Mouse (Mus musculus) midbrain, embryonic 11.5 days (tissue): ENCODE results near the gene Ngrn. TPM values are rescaled to one million over a fixed set of nuclear protein-coding genes. Genes with fewer than 3 reads are reported as not detected.

Experiments
- ATAC-seq: fragments of 200-750 bp; cut with Nextera tagmentation; 2 replicates; pipeline ENCODE4 v1.8.0; 2017; ENCODE audit warnings: moderate TSS enrichment, moderate library complexity; ENCODE audit not compliant: low FRiP score
- DNase-seq: peaks from one replicate; pipeline ENCODE4 v3.0.0; 2015; ENCODE audit warnings: low spot score; ENCODE audit errors: missing footprints
- H3K27ac ChIP-seq: fragments of 300-500 bp; sonication (generic); 2 replicates; pipeline ENCODE4 v1.5.1; 2014; ENCODE audit warnings: low read depth, low read length
- H3K27me3 ChIP-seq: fragments of 300-500 bp; sonication (generic); 2 replicates; pipeline ENCODE4 v1.6.1; 2014; ENCODE audit warnings: mild to moderate bottlenecking, low read length, moderate library complexity, mixed read lengths; ENCODE audit not compliant: control insufficient read depth, insufficient read depth
- H3K36me3 ChIP-seq: fragments of 300-500 bp; sonication (generic); 2 replicates; pipeline ENCODE4 v1.6.1; 2014; ENCODE audit warnings: mild to moderate bottlenecking, low read length, moderate library complexity, mixed read lengths; ENCODE audit not compliant: control insufficient read depth, insufficient read depth
- H3K4me1 ChIP-seq: fragments of 300-500 bp; sonication (generic); 2 replicates; pipeline ENCODE4 v1.6.1; 2014; ENCODE audit warnings: low read length; ENCODE audit not compliant: control insufficient read depth, insufficient read depth
- H3K4me2 ChIP-seq: fragments of 300-500 bp; sonication (generic); 2 replicates; pipeline ENCODE4 v1.6.1; 2014; ENCODE audit warnings: mild to moderate bottlenecking, moderate library complexity
- H3K4me3 ChIP-seq: fragments of 300-500 bp; sonication (generic); 2 replicates; pipeline ENCODE4 v1.5.1; 2014; ENCODE audit warnings: low read depth, low read length
- H3K9ac ChIP-seq: fragments of 300-500 bp; sonication (generic); 2 replicates; pipeline ENCODE4 v1.6.1; 2014; ENCODE audit warnings: low read length
- H3K9me3 ChIP-seq: fragments of 300-500 bp; sonication (generic); 2 replicates; pipeline ENCODE4 v1.6.1; 2016; ENCODE audit warnings: low read length; ENCODE audit not compliant: control insufficient read depth
- WGBS: fragments of 180-500 bp; shearing (Covaris S2); extraction: QIAGEN DNeasy Blood & Tissue Kit; methylation state at CpG from one replicate; pipeline ENCODE4 v1.1.7; 2014; 5-methylcytosine and 5-hydroxymethylcytosine counted together
- polyA plus RNA-seq: library from polyadenylated mRNA; unstranded; fragments of >200 nt; fragmentation: Nextera tagmentation; extraction: Ambion mirVana; gene quantifications from 2 replicates; pipeline ENCODE4 v1.2.1, GENCODE M21; 2014

The Ngrn gene
- polyA plus RNA-seq, 1 experiment from 2014 or later: 53.1 TPM

DNA sequence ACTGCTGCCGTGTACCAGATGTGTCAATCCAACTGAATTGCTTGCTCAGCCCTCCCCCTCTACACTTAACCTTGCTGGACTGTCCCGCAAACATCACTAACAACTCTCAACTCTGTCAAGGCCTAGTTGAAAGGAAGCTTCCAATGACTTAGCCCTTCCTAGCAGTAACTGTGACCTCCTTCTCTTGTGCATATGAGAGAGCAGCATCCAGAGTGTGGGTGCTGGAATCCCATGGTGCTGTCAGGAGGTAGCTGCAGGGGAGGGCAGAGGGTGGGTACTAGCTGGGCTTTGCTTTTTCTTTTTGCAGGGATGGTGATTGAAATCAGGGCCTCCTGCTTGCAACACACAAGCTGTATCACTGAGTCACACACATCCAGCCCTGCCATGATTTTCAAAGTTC lies 12.4 kb downstream of the Ngrn start:
- WGBS: 93% methylated on average over 2 of the region's 2 CpGs
- DNase-seq (no peak), ATAC-seq (no peak)
- Histone ChIP-seq H3K27ac (no peak overlapping the region), H3K4me2 (no peak overlapping the region), H3K9ac (no peak overlapping the region), H3K27me3 (no peaks in the 10 kb centered on the region), H3K36me3 (peaks cover 25% of the 10 kb centered on the region), H3K9me3 (peaks cover 14% of the 10 kb centered on the region), H3K4me1 (peaks cover 11% of the 10 kb centered on the region), H3K4me3 (no peak overlapping the region)

DNA sequence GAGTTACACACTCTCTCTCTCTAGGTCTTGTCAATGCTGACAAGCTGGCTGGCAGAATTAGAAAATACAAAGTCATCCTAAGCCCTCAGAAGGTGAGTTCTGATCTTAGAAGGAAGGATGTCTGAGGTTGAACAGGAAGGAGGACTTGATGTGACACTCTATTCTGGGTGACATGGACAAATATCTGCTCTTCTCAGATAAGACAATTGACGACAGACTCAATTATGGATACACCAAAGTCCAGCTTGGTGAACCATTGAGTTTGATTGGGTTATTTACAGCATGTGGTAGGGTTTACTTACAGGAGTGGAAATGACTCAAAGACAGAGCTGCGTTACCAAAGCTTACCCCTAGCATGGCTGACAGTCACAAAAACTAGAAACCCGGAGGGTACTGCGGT lies 15.4 kb downstream of the Ngrn start:
- H3K36me3 ChIP-seq: peaks cover 25% of the 10 kb centered on the region
- WGBS: 91% methylated on average over 4 of the region's 4 CpGs
- no peak for ATAC-seq

DNA sequence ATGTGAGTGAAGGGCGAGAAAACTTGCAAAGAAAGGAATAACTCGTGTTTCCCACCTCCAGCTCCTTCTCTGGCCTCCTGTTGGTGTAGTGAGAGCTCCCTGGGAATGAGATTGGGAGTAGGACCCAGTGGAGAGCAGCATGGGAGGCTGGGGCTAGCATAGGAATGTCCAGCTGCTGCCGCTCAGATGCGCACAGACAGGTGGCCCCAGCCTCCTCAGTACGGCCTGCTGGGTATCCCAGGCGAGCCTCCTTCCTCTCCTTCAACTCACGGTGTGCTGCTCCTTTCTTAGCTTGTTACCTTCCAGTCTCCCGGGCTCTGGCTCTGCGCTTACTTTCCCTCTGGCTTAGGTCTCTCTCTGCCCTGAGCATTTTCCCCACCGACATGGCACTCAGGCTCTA lies 19.0 kb downstream of the Ngrn start:
- no peak overlapping the region for H3K4me2 ChIP-seq
- no peaks in the 10 kb centered on the region for H3K27me3 ChIP-seq
- no peak overlapping the region for H3K9ac ChIP-seq
- WGBS: 86% methylated on average over 10 of the region's 10 CpGs
- DNase-seq: no peak
- peaks cover 3% of the 10 kb centered on the region; the same call in 1 of the 2 replicates for H3K9me3 ChIP-seq
- peaks cover 8% of the 10 kb centered on the region for H3K36me3 ChIP-seq
- no peak for ATAC-seq
- no peaks in the 10 kb centered on the region for H3K4me1 ChIP-seq
- no peak overlapping the region for H3K4me3 ChIP-seq
- no peak overlapping the region for H3K27ac ChIP-seq

More for the DNA sequence above, 15.4 kb downstream of the Ngrn start:
- no peak overlapping the region for H3K9ac ChIP-seq
- peak; percentile 53 for DNase-seq
- peaks cover 14% of the 10 kb centered on the region for H3K9me3 ChIP-seq
- H3K4me1 ChIP-seq: no peaks in the 10 kb centered on the region
- no peak overlapping the region for H3K27ac ChIP-seq
- H3K4me3 ChIP-seq: no peak overlapping the region
- no peaks in the 10 kb centered on the region for H3K27me3 ChIP-seq
- no peak overlapping the region for H3K4me2 ChIP-seq

DNA sequence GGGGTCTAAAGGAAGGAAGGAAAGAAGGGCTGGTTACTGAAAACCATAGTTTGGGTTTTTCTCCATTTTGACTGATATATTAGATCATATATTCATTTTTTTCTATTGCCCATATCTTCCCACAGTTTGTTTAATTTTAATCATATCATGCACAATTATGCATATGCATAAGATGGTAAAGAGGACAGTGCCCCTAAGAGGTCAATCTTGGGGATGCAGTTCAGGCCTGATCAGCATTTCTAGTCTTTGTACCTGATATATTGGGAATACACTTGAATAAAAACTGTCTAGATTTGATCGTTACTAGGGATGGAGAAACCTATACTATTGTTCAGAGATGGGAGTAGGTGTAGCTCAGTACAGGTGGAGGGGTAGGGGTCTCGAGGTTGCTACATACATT lies 20.0 kb downstream of the Ngrn start:
- no peak overlapping the region for H3K4me3 ChIP-seq
- H3K9ac ChIP-seq: no peak overlapping the region
- peaks cover 3% of the 10 kb centered on the region; the same call in 1 of the 2 replicates for H3K36me3 ChIP-seq
- H3K4me2 ChIP-seq: no peak overlapping the region
- 92% methylated on average over 2 of the region's 2 CpGs for WGBS
- no peaks in the 10 kb centered on the region for H3K27me3 ChIP-seq
- no peaks in the 10 kb centered on the region for H3K4me1 ChIP-seq
- no peak overlapping the region for H3K27ac ChIP-seq
- H3K9me3 ChIP-seq: no peaks in the 10 kb centered on the region
- DNase-seq (no peak), ATAC-seq (no peak)

DNA sequence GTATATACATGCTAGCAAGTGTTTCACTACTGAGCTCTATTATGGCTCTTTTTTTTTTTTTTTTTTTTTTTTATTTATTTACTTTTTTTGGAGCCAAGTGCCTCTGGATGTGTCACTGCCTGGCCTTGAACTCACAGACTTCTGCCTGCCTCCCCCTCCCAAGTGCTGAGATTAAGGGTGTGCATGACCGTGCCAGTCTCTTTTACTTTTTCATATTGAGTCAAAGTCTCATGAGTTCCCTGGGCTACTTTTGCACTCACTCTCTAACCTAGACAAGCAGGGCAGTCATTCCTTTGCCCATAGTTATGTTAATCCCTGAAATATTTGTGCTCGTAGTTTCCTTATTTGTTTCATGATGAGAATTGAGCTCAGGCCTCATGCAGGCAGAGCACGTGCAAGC lies 20.6 kb downstream of the Ngrn start:
- H3K27me3 ChIP-seq: no peaks in the 10 kb centered on the region
- ATAC-seq (no peak), DNase-seq (no peak)
- no peaks in the 10 kb centered on the region for H3K4me1 ChIP-seq
- peaks cover 2% of the 10 kb centered on the region; the same call in 1 of the 2 replicates for H3K36me3 ChIP-seq
- no peak overlapping the region for H3K9ac ChIP-seq
- no peak overlapping the region for H3K4me2 ChIP-seq
- WGBS: 83% methylated on average over 3 of the region's 3 CpGs
- H3K9me3 ChIP-seq: no peaks in the 10 kb centered on the region
- H3K4me3 ChIP-seq: no peak overlapping the region
- H3K27ac ChIP-seq: no peak overlapping the region

DNA sequence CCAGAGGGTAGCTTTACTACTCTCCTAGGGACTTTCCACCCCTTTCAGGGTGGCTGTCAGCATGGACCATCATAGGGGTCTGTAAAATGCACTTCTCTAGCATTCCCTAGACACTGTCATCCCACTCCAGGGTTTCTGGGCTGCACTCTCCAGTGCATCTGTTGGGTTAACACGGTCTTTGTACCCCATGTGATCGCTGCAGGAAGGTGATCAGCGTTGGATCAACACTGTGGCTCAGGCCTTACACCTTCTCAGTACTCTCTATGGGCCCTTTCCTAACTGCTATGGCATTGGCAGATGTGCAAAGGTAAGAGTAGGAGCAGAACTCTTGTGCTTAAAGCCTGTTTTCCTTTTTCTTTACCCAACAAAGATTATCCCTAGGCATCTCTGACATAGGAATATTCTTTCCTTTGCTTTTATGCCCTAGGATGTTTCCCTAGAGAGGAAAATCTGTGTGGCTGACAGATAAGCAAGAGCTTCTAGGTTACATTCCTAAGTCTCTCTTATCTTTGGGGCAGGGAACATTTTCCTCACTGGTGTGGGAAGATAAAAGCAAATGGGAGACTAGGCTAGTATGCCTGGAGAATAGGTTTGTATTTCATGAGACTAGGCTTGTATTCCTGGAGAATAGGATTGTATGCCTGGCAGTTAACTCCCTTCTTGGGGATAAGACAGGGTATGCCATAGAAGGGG lies 22.4 kb downstream of the Ngrn start:
- H3K27me3 ChIP-seq: no peaks in the 10 kb centered on the region
- H3K36me3 ChIP-seq: peaks cover 4% of the 10 kb centered on the region
- no peak overlapping the region for H3K4me3 ChIP-seq
- H3K4me2 ChIP-seq: no peak overlapping the region
- H3K9ac ChIP-seq: no peak overlapping the region
- H3K27ac ChIP-seq: no peak overlapping the region
- ATAC-seq (no peak), DNase-seq (no peak)
- no peaks in the 10 kb centered on the region for H3K4me1 ChIP-seq
- no peaks in the 10 kb centered on the region for H3K9me3 ChIP-seq
- 88% methylated on average over 3 of the region's 3 CpGs for WGBS

DNA sequence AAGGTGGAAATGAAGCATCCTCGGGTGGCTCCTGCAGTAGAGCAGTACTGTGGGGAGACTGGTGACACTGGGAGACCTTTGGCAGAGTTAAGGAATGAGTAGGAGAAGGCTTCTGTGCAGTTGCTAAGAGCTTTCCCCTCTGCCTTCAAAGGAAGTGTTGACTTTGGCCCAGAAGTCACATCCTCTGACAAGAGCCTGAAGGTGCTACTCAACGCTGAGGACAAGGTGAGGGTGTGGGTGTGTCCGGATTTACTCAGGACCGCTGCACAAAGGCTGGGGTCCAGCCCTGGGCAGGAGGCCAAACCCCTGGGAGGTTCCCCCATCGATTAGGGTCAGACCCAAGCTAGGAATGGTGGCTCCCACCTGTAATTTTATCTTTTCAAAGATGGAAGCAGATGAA lies 23.4 kb downstream of the Ngrn start:
- no peaks in the 10 kb centered on the region for H3K27me3 ChIP-seq
- no peak for ATAC-seq
- DNase-seq: no peak
- WGBS: 90% methylated on average over 5 of the region's 5 CpGs
- no peaks in the 10 kb centered on the region for H3K4me1 ChIP-seq
- no peak overlapping the region for H3K4me3 ChIP-seq
- H3K9ac ChIP-seq: no peak overlapping the region
- peaks cover 4% of the 10 kb centered on the region for H3K36me3 ChIP-seq
- no peak overlapping the region for H3K4me2 ChIP-seq
- H3K9me3 ChIP-seq: no peaks in the 10 kb centered on the region
- H3K27ac ChIP-seq: no peak overlapping the region

DNA sequence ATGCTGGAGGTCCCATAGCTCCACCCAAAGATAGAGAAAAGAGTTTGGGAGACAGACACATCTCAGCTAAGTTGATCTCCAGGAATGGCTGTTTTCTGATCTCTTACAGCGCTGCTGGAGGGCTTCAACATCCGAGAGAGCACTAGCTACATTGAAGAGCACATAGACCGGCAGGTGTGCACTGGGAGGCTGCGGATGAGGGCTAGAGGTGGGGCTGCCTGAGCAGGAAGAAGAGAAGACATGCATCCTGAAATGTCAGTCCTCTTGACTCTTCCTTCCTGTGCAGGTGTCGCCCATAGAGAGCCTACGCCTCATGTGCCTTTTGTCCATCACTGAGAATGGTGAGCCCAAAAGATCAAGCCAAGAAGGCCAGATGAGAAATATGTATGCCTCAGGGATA lies 24.7 kb downstream of the Ngrn start:
- H3K9me3 ChIP-seq: no peaks in the 10 kb centered on the region
- H3K27me3 ChIP-seq: no peaks in the 10 kb centered on the region
- no peak overlapping the region for H3K4me2 ChIP-seq
- H3K4me1 ChIP-seq: no peaks in the 10 kb centered on the region
- WGBS: 96% methylated on average over 6 of the region's 6 CpGs
- no peak for DNase-seq
- peaks cover 8% of the 10 kb centered on the region for H3K36me3 ChIP-seq
- no peak for ATAC-seq
- H3K4me3 ChIP-seq: no peak overlapping the region
- no peak overlapping the region for H3K9ac ChIP-seq
- H3K27ac ChIP-seq: no peak overlapping the region

DNA sequence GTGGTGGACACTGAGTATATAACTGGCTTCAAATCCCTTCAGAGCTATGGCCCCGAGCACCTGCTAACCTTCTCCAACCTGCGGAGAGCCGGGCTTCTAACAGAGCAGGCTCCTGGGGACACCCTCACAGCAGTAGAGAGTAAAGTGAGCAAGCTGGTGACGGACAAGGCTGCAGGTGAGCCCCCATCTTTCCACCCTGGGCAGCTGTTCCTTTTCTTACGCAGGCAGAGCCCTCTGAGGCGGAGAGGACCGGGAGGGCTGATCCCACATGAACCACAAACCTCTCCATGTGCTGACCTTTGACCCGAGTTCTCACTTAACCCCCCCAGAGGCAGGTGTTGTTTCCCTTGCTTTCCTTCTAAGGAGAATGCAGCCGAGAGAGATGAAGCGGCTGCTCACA lies 26.7 kb downstream of the Ngrn start:
- no peak overlapping the region for H3K27ac ChIP-seq
- no peak overlapping the region for H3K9ac ChIP-seq
- H3K9me3 ChIP-seq: no peaks in the 10 kb centered on the region
- H3K27me3 ChIP-seq: no peaks in the 10 kb centered on the region
- DNase-seq (peak; percentile 77), ATAC-seq (no peak)
- H3K4me1 ChIP-seq: no peaks in the 10 kb centered on the region
- H3K36me3 ChIP-seq: peaks cover 8% of the 10 kb centered on the region
- H3K4me3 ChIP-seq: no peak overlapping the region
- H3K4me2 ChIP-seq: no peak overlapping the region
- WGBS: 80% methylated on average over 10 of the region's 10 CpGs
